Mouse (Mus musculus): ENCODE measurements around the gene Map3k1. TPM values are rescaled to one million over a fixed set of nuclear protein-coding genes. Genes with fewer than 3 reads are reported as not detected.
"Not testable (repeated sequence)": the region's sequence is repeated elsewhere in the genome, so short reads cannot be mapped to it uniquely, and the experiment has no call there.

Map3k1 gene
- polyA plus RNA-seq, 2 experiments: 11.4 to 15.8 TPM

DNA sequence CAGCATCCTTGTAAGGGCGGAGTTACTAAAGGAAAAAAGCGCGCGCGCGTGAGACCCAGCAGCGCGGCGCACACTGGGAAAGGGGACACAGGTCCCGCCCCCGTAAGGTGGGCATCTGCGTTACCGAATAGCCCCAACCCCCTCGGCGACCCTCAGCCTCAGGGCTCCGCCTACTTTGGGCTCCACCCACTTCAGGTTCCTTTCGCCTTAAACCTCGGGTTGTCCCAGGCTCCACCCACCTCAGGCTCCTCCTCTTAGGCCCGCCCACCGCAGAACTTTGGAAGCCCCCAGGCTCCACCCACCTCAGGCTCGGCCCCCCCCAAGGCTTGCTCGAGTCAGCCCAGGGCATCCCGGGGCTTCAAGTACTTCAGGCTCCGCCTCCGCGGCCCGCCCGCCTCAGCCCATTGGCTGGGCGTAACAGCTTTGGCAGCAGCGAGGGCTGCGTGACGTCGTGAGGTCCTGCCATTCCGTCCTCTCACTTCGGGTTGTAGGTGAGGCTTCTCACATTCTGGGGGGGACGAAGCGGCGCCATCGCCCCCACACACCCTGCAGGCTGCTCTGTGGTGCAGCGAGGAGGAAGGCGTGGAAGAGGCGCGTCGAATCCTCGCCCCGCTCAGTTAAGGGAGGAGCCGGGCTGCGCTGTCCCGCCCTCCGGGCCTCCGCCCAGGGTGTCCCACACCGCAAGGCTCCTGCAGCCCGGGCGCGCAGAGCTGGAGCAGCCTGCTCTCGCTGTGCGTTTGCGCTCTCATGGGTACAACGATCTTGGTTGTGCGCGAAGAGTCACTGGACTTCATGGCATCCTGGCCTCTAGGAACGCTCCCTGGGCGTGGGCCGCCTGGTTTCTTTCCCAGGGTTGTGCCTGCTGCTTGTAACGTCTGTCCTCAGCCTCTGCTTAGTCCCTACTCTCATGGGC is 83.4 kb downstream of the Map3k1 start:
- Histone ChIP-seq H3K4me3 (replicated peaks; ENCODE audit: low read length) (peak overlapping the region; percentile 51), H3K27me3 (ENCODE audit: control insufficient read depth, insufficient read depth, low read length) (no peaks in the 10 kb centered on the region), H3K4me2 (replicated peaks; ENCODE audit: low read depth, low read length, severe bottlenecking) (peak overlapping the region; percentile 80), H3K4me1 (ENCODE audit: control insufficient read depth, insufficient read depth, low read length) (peaks cover 3% of the 10 kb centered on the region; the same call in 1 of the 2 replicates), H3K9me3 (ENCODE audit: control insufficient read depth, low read length) (0 out of 2 replicates have a peak, but pooled peaks cover 3% of the 10 kb centered on the region), H3K36me3 (ENCODE audit: control insufficient read depth, insufficient read depth, low read length) (no peaks in the 10 kb centered on the region), H3K9ac (ENCODE audit: low read depth, low read length, severe bottlenecking) (peak overlapping the region; percentile 60), H3K27ac (replicated peaks; ENCODE audit: low read depth, low read length) (peak overlapping the region; percentile 78)
- 0 out of 2 replicates have a peak, but pooled peaks have one; percentile 37 for TF ChIP-seq POLR2A (IDR thresholded peaks at IDR 0.05; ENCODE audit: borderline replicate concordance, extremely low read depth, insufficient read depth, insufficient read length)
- peak; percentile 99 for DNase-seq (ENCODE audit: low spot score)
- peak; percentile 98 for ATAC-seq (ENCODE audit: low FRiP score, low read depth)
- WGBS: under 1% methylated on average over 48 of the region's 65 CpGs

DNA sequence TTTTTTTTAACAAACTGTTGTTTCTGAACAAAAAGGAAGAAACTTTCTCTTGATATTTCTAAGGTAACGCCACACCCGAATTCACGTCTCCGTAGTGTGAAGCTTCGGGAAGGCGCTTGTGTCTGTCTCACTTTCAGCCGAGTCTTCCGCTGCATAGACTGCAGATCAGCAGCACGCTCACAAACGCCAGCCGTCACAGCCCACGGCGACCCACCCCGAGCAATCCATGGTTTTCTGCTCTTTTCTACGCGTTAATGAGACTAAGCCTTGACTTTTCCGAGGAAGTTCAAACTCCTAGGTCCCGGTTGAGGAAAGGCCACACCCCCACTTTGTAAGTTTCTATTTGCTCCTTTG is 84.0 kb downstream of the Map3k1 start:
- TF ChIP-seq POLR2A (IDR thresholded peaks at IDR 0.05; ENCODE audit: borderline replicate concordance, extremely low read depth, insufficient read depth, insufficient read length): no peak
- Histone ChIP-seq H3K4me1 (ENCODE audit: control insufficient read depth, insufficient read depth, low read length) (peaks cover 3% of the 10 kb centered on the region; the same call in 1 of the 2 replicates), H3K27ac (replicated peaks; ENCODE audit: low read depth, low read length) (peak overlapping the region; percentile 35; the same call in 1 of the 2 replicates), H3K9me3 (ENCODE audit: control insufficient read depth, low read length) (0 out of 2 replicates have a peak, but pooled peaks cover 3% of the 10 kb centered on the region), H3K36me3 (ENCODE audit: control insufficient read depth, insufficient read depth, low read length) (no peaks in the 10 kb centered on the region), H3K4me3 (replicated peaks; ENCODE audit: low read length) (peak overlapping the region; percentile 51), H3K9ac (ENCODE audit: low read depth, low read length, severe bottlenecking) (peak overlapping the region; percentile 40), H3K4me2 (replicated peaks; ENCODE audit: low read depth, low read length, severe bottlenecking) (peak overlapping the region; percentile 80), H3K27me3 (ENCODE audit: control insufficient read depth, insufficient read depth, low read length) (no peaks in the 10 kb centered on the region)
- ATAC-seq (ENCODE audit: low FRiP score, low read depth): no peak; the same call in 1 of the 2 replicates
- under 1% methylated on average over 18 of the region's 18 CpGs for WGBS
- no peak for DNase-seq (ENCODE audit: low spot score)

GRCm38 (mm10) chr13:111719726-111720125 is 89.1 kb downstream of the Map3k1 start:
- Histone ChIP-seq H3K4me3 (replicated peaks; ENCODE audit: low read length) (no peak overlapping the region), H3K27me3 (ENCODE audit: control insufficient read depth, insufficient read depth, low read length) (no peaks in the 10 kb centered on the region), H3K4me2 (replicated peaks; ENCODE audit: low read depth, low read length, severe bottlenecking) (no peak overlapping the region), H3K9me3 (ENCODE audit: control insufficient read depth, low read length) (no peaks in the 10 kb centered on the region), H3K4me1 (ENCODE audit: control insufficient read depth, insufficient read depth, low read length) (peaks cover 3% of the 10 kb centered on the region; the same call in 1 of the 2 replicates), H3K9ac (ENCODE audit: low read depth, low read length, severe bottlenecking) (no peak overlapping the region), H3K36me3 (ENCODE audit: control insufficient read depth, insufficient read depth, low read length) (peaks cover 29% of the 10 kb centered on the region), H3K27ac (replicated peaks; ENCODE audit: low read depth, low read length) (no peak overlapping the region)
- DNase-seq (ENCODE audit: low spot score) (no peak), ATAC-seq (ENCODE audit: low FRiP score, low read depth) (no peak; the same call in 1 of the 2 replicates)
- WGBS: 58% methylated on average over 9 of the region's 9 CpGs
- no peak for TF ChIP-seq POLR2A (IDR thresholded peaks at IDR 0.05; ENCODE audit: borderline replicate concordance, extremely low read depth, insufficient read depth, insufficient read length)

- DNase-seq (ENCODE audit: low spot score) (no peak), ATAC-seq (ENCODE audit: low FRiP score, low read depth) (no peak)
- H3K27ac ChIP-seq (replicated peaks; ENCODE audit: low read depth, low read length): no peak overlapping the region
- H3K4me3 ChIP-seq (replicated peaks; ENCODE audit: low read length): no peak overlapping the region
- TF ChIP-seq POLR2A (IDR thresholded peaks at IDR 0.05; ENCODE audit: borderline replicate concordance, extremely low read depth, insufficient read depth, insufficient read length): no peak
- no peak overlapping the region for H3K4me2 ChIP-seq (replicated peaks; ENCODE audit: low read depth, low read length, severe bottlenecking)
- no peaks in the 10 kb centered on the region for H3K9me3 ChIP-seq (ENCODE audit: control insufficient read depth, low read length)
- WGBS: 92% methylated on average over 4 of the region's 4 CpGs
- H3K9ac ChIP-seq (ENCODE audit: low read depth, low read length, severe bottlenecking): no peak overlapping the region
- peaks cover 97% of the 10 kb centered on the region for H3K36me3 ChIP-seq (ENCODE audit: control insufficient read depth, insufficient read depth, low read length)
- H3K27me3 ChIP-seq (ENCODE audit: control insufficient read depth, insufficient read depth, low read length): no peaks in the 10 kb centered on the region
- no peaks in the 10 kb centered on the region for H3K4me1 ChIP-seq (ENCODE audit: control insufficient read depth, insufficient read depth, low read length)
These were observed 98.3 kb downstream of the Map3k1 start for GRCm38 (mm10) chr13:111710531-111710930.

DNA sequence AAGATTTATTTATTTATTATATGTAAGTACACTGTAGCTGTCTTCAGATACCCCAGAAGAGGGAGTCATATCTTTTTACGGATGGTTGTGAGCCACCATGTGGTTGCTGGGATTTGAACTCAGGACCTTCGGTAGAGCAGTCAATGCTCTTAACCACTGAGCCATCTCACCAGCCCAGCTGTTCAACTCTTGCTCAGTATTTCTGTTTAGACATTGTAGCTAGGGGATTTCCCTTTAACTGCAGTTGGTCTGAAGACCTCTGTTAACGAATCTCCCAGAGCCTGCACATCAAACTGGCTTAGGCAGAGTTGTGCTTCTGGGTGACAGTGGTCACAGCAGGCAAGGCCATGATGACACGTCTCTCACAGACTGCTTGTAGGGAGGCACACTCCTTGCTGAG is 104.8 kb downstream of the Map3k1 start:
- H3K27ac ChIP-seq (replicated peaks; ENCODE audit: low read depth, low read length); H3K9ac ChIP-seq (ENCODE audit: low read depth, low read length, severe bottlenecking); ATAC-seq (ENCODE audit: low FRiP score, low read depth); DNase-seq (ENCODE audit: low spot score); H3K9me3 ChIP-seq (ENCODE audit: control insufficient read depth, low read length); H3K4me3 ChIP-seq (replicated peaks; ENCODE audit: low read length); H3K4me1 ChIP-seq (ENCODE audit: control insufficient read depth, insufficient read depth, low read length); H3K27me3 ChIP-seq (ENCODE audit: control insufficient read depth, insufficient read depth, low read length); H3K4me2 ChIP-seq (replicated peaks; ENCODE audit: low read depth, low read length, severe bottlenecking): not testable (repeated sequence)
- WGBS: 93% methylated on average over 4 of the region's 4 CpGs
- peaks cover 73% of the 10 kb centered on the region for H3K36me3 ChIP-seq (ENCODE audit: control insufficient read depth, insufficient read depth, low read length)

Measured in limb, embryonic 14.5 days (tissue).